Mouse (Mus musculus): ENCODE measurements around the gene F5. TPM values are rescaled to one million over a fixed set of nuclear protein-coding genes. Genes with fewer than 3 reads are reported as not detected.
"Not testable (repeated sequence)": the region's sequence is repeated elsewhere in the genome, so short reads cannot be mapped to it uniquely, and the experiment has no call there.

The F5 gene
- polyA plus RNA-seq, 1 experiment from 2014 or later: 6.5 TPM

GRCm38 (mm10) chr1:164231937-164232570 is 80.4 kb downstream of the F5 start:
- H3K4me3 ChIP-seq (ENCODE audit: low read depth, low read length); H3K4me1 ChIP-seq (replicated peaks; ENCODE audit: control insufficient read depth, insufficient read depth, low read length); H3K27ac ChIP-seq (ENCODE audit: low read depth, low read length); H3K4me2 ChIP-seq; H3K9me3 ChIP-seq (ENCODE audit: control insufficient read depth, low read length); DNase-seq (ENCODE audit: low spot score); ATAC-seq (replicated peaks; ENCODE audit: low FRiP score); H3K9ac ChIP-seq (ENCODE audit: low read depth, low read length); H3K36me3 ChIP-seq (ENCODE audit: control insufficient read depth, insufficient read depth, low read length); H3K27me3 ChIP-seq (replicated peaks; ENCODE audit: control insufficient read depth, insufficient read depth, low read length): not testable (repeated sequence)
- WGBS: 91% methylated on average over 2 of the region's 4 CpGs

- no peak; the same call in 1 of the 2 replicates for ATAC-seq (replicated peaks; ENCODE audit: low FRiP score)
- Histone ChIP-seq H3K4me2 (no peak overlapping the region), H3K27ac (ENCODE audit: low read depth, low read length) (no peak overlapping the region), H3K4me1 (replicated peaks; ENCODE audit: control insufficient read depth, insufficient read depth, low read length) (no peaks in the 10 kb centered on the region), H3K9ac (ENCODE audit: low read depth, low read length) (no peak overlapping the region), H3K9me3 (ENCODE audit: control insufficient read depth, low read length) (no peaks in the 10 kb centered on the region), H3K36me3 (ENCODE audit: control insufficient read depth, insufficient read depth, low read length) (no peaks in the 10 kb centered on the region), H3K27me3 (replicated peaks; ENCODE audit: control insufficient read depth, insufficient read depth, low read length) (no peaks in the 10 kb centered on the region), H3K4me3 (ENCODE audit: low read depth, low read length) (no peak overlapping the region)
- no peak for DNase-seq (ENCODE audit: low spot score)
- WGBS: 68% methylated on average over 1 of the region's 1 CpGs
Observed at GRCm38 (mm10) chr1:164233447-164233846, 81.8 kb downstream of the F5 start.

GRCm38 (mm10) chr1:164235078-164235477 is 83.4 kb downstream of the F5 start:
- 52% methylated on average over 7 of the region's 7 CpGs for whole genome bisulfite sequencing
- ATAC-seq (replicated peaks; ENCODE audit: low FRiP score) (0 out of 2 replicates have a peak, but pooled peaks have one; percentile 33), DNase-seq (ENCODE audit: low spot score) (no peak)
- H3K27me3 ChIP-seq (replicated peaks; ENCODE audit: control insufficient read depth, insufficient read depth, low read length): no peaks in the 10 kb centered on the region
- H3K9ac ChIP-seq (ENCODE audit: low read depth, low read length): no peak overlapping the region
- H3K9me3 ChIP-seq (ENCODE audit: control insufficient read depth, low read length): no peaks in the 10 kb centered on the region
- H3K27ac ChIP-seq (ENCODE audit: low read depth, low read length): no peak overlapping the region
- H3K4me1 ChIP-seq (replicated peaks; ENCODE audit: control insufficient read depth, insufficient read depth, low read length): no peaks in the 10 kb centered on the region
- H3K36me3 ChIP-seq (ENCODE audit: control insufficient read depth, insufficient read depth, low read length): no peaks in the 10 kb centered on the region
- no peak overlapping the region for H3K4me3 ChIP-seq (ENCODE audit: low read depth, low read length)
- no peak overlapping the region for H3K4me2 ChIP-seq

- Histone ChIP-seq H3K27me3 (replicated peaks; ENCODE audit: control insufficient read depth, insufficient read depth, low read length) (no peaks in the 10 kb centered on the region), H3K4me1 (replicated peaks; ENCODE audit: control insufficient read depth, insufficient read depth, low read length) (no peaks in the 10 kb centered on the region), H3K9ac (ENCODE audit: low read depth, low read length) (no peak overlapping the region), H3K9me3 (ENCODE audit: control insufficient read depth, low read length) (no peaks in the 10 kb centered on the region), H3K27ac (ENCODE audit: low read depth, low read length) (no peak overlapping the region), H3K36me3 (ENCODE audit: control insufficient read depth, insufficient read depth, low read length) (no peaks in the 10 kb centered on the region), H3K4me3 (ENCODE audit: low read depth, low read length) (no peak overlapping the region), H3K4me2 (no peak overlapping the region)
- DNase-seq (ENCODE audit: low spot score) (no peak), ATAC-seq (replicated peaks; ENCODE audit: low FRiP score) (no peak)
- WGBS: 59% methylated on average over 7 of the region's 7 CpGs
Observed at GRCm38 (mm10) chr1:164236078-164236477, 84.4 kb downstream of the F5 start.

GRCm38 (mm10) chr1:164241494-164241893 is 89.9 kb downstream of the F5 start:
- Histone ChIP-seq H3K9ac (ENCODE audit: low read depth, low read length) (no peak overlapping the region), H3K27ac (ENCODE audit: low read depth, low read length) (no peak overlapping the region), H3K9me3 (ENCODE audit: control insufficient read depth, low read length) (no peaks in the 10 kb centered on the region), H3K4me2 (no peak overlapping the region), H3K36me3 (ENCODE audit: control insufficient read depth, insufficient read depth, low read length) (no peaks in the 10 kb centered on the region), H3K27me3 (replicated peaks; ENCODE audit: control insufficient read depth, insufficient read depth, low read length) (no peaks in the 10 kb centered on the region), H3K4me1 (replicated peaks; ENCODE audit: control insufficient read depth, insufficient read depth, low read length) (no peaks in the 10 kb centered on the region), H3K4me3 (ENCODE audit: low read depth, low read length) (no peak overlapping the region)
- WGBS: 76% methylated on average over 2 of the region's 2 CpGs
- DNase-seq (ENCODE audit: low spot score) (no peak), ATAC-seq (replicated peaks; ENCODE audit: low FRiP score) (no peak)

GRCm38 (mm10) chr1:164242809-164243208 is 91.2 kb downstream of the F5 start:
- Histone ChIP-seq H3K4me1 (replicated peaks; ENCODE audit: control insufficient read depth, insufficient read depth, low read length) (peaks cover 4% of the 10 kb centered on the region), H3K27me3 (replicated peaks; ENCODE audit: control insufficient read depth, insufficient read depth, low read length) (no peaks in the 10 kb centered on the region), H3K36me3 (ENCODE audit: control insufficient read depth, insufficient read depth, low read length) (no peaks in the 10 kb centered on the region), H3K4me3 (ENCODE audit: low read depth, low read length) (no peak overlapping the region), H3K9me3 (ENCODE audit: control insufficient read depth, low read length) (no peaks in the 10 kb centered on the region), H3K27ac (ENCODE audit: low read depth, low read length) (no peak overlapping the region), H3K4me2 (no peak overlapping the region), H3K9ac (ENCODE audit: low read depth, low read length) (no peak overlapping the region)
- ATAC-seq (replicated peaks; ENCODE audit: low FRiP score) (no peak), DNase-seq (ENCODE audit: low spot score) (no peak)
- WGBS: 64% methylated on average over 8 of the region's 8 CpGs

- WGBS: 50% methylated on average over 8 of the region's 8 CpGs
- Histone ChIP-seq H3K27ac (ENCODE audit: low read depth, low read length) (peak overlapping the region; percentile 70), H3K9me3 (ENCODE audit: control insufficient read depth, low read length) (no peaks in the 10 kb centered on the region), H3K4me3 (ENCODE audit: low read depth, low read length) (peak overlapping the region; percentile 75), H3K9ac (ENCODE audit: low read depth, low read length) (0 out of 2 replicates have a peak overlapping the region, but pooled peaks have one; percentile 62), H3K4me1 (replicated peaks; ENCODE audit: control insufficient read depth, insufficient read depth, low read length) (peaks cover 20% of the 10 kb centered on the region), H3K27me3 (replicated peaks; ENCODE audit: control insufficient read depth, insufficient read depth, low read length) (no peaks in the 10 kb centered on the region), H3K4me2 (peak overlapping the region; percentile 66), H3K36me3 (ENCODE audit: control insufficient read depth, insufficient read depth, low read length) (no peaks in the 10 kb centered on the region)
- no peak for ATAC-seq (replicated peaks; ENCODE audit: low FRiP score)
- no peak for DNase-seq (ENCODE audit: low spot score)
Observed at GRCm38 (mm10) chr1:164247442-164247841, 95.8 kb downstream of the F5 start.

GRCm38 (mm10) chr1:164247971-164248370 is 96.3 kb downstream of the F5 start:
- Histone ChIP-seq H3K36me3 (ENCODE audit: control insufficient read depth, insufficient read depth, low read length) (no peaks in the 10 kb centered on the region), H3K4me2 (peak overlapping the region; percentile 66), H3K27me3 (replicated peaks; ENCODE audit: control insufficient read depth, insufficient read depth, low read length) (no peaks in the 10 kb centered on the region), H3K9ac (ENCODE audit: low read depth, low read length) (peak overlapping the region; percentile 62), H3K4me1 (replicated peaks; ENCODE audit: control insufficient read depth, insufficient read depth, low read length) (peaks cover 22% of the 10 kb centered on the region), H3K4me3 (ENCODE audit: low read depth, low read length) (peak overlapping the region; percentile 75), H3K9me3 (ENCODE audit: control insufficient read depth, low read length) (no peaks in the 10 kb centered on the region), H3K27ac (ENCODE audit: low read depth, low read length) (peak overlapping the region; percentile 70)
- ATAC-seq (replicated peaks; ENCODE audit: low FRiP score): no peak
- 14% methylated on average over 10 of the region's 10 CpGs for WGBS
- DNase-seq (ENCODE audit: low spot score): peak; percentile 43

Measured in liver, embryonic 11.5 days (tissue).